16 mouse cellular contexts compared by ENCODE assay signal in genomic region chr1:143483345-143483744, GRCm38 (mm10).
"Had no signal": no experiment of that assay in that cellular context is flagged by ENCODE, and none has a peak within 500 bp of the region (broad histone marks: within the 10 kb centered on the region; RNA-seq: fewer than 3 reads in every experiment).

No protein-coding gene starts in this region.

- H3K9ac ChIP-seq: neural tube, embryonic 13.5 days; neural tube, embryonic 15.5 days; stomach, embryonic 15.5 days had no signal

- H3K4me2 ChIP-seq: neural tube, embryonic 13.5 days; neural tube, embryonic 15.5 days; stomach, embryonic 15.5 days had no signal

- H3K36me3 ChIP-seq: neural tube, embryonic 13.5 days; neural tube, embryonic 15.5 days; stomach, embryonic 15.5 days had no signal

- H3K9me3 ChIP-seq: neural tube, embryonic 13.5 days; neural tube, embryonic 15.5 days; stomach, embryonic 15.5 days had no signal

- H3K27ac ChIP-seq: neural tube, embryonic 13.5 days; neural tube, embryonic 15.5 days; stomach, embryonic 15.5 days; stomach, postnatal 0 days had no signal

- DNase-seq: retina, postnatal 1 day; right cerebral cortex, adult 18-20 months; right cerebral cortex, postnatal 14 days; right cerebral cortex, postnatal 25 days; right cerebral cortex, postnatal 4 days; spleen, adult 18-20 months; thymus, adult 18-20 months; thymus, adult 2 months; thymus, postnatal 14 days; thymus, postnatal 25 days; thymus, postnatal 36 days; thymus, postnatal 4 days had no signal

- H3K27me3 ChIP-seq: neural tube, embryonic 13.5 days; neural tube, embryonic 15.5 days; stomach, embryonic 15.5 days had no signal

- H3K4me1 ChIP-seq: neural tube, embryonic 13.5 days; neural tube, embryonic 15.5 days; stomach, embryonic 15.5 days had no signal

- H3K4me3 ChIP-seq: neural tube, embryonic 13.5 days; neural tube, embryonic 15.5 days; stomach, embryonic 15.5 days had no signal
